Mouse (Mus musculus) urinary bladder, postnatal 36 days (tissue): Measurements from ENCODE around the gene Evpl.

Experiments used
- DNase-seq, 2 experiments: peaks; one replicate each; pipeline ENCODE4 v3.0.0; 2022; ENCODE audit warnings: low spot score in 2 of 2, mixed read lengths in 1 of 2

Evpl gene

DNA sequence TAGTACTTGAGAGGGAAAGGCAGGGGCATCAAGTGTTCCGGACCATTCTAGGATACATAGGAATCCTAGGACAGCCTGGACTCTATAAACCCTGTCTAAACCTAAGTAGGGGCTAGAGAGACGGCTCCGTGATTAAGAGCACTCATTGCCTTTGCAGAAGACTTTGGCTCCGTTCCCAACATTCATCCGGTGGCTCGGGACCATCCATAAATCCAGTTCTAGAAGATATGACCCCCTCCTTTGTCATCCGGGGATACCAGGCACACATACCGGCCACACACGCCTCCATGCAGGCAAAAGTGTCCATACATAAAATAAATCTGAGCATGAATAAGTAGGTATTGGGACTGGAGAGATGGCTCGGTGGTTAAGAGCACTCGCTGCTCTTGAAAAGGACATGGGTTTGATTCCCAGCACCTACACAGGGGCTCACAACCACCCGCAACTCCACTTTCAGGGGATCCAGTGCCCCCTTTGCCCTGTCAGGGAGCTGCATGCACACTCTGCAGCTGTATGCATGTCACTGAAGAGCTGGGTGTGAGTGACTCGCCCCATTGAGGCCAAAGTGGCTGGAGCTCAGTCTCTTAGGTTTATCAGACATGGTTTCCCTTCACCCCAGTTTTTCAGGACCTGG is 23.9 kb downstream of the Evpl start:
- DNase-seq: no peak

- DNase-seq: no peak
Observed at GRCm38 (mm10) chr11:116212847-116213246, 25.0 kb downstream of the Evpl start.

- DNase-seq: no peak
Observed at GRCm38 (mm10) chr11:116210696-116211095, 27.2 kb downstream of the Evpl start.

GRCm38 (mm10) chr11:116209257-116209656 is 28.6 kb downstream of the Evpl start:
- DNase-seq: no peak

DNA sequence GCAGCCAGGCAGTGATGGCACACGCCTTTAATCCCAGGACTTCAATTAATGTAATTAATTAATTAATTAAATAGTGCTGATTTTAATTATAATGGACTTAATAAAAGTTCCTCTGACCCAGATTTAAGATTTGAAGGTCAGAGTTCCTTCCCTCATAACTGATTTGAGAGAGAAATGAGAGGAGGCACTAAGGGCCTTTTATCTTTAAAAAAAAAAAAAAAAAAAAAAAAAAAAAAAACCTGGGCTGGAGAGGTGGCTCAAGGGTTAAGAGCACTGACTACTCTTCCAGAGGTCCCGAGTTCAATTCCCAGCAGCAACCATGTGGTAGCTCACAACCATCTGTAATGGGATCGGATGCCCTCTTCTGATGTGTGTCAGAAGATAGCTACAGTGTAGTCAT is 29.2 kb downstream of the Evpl start:
- no peak for DNase-seq

DNA sequence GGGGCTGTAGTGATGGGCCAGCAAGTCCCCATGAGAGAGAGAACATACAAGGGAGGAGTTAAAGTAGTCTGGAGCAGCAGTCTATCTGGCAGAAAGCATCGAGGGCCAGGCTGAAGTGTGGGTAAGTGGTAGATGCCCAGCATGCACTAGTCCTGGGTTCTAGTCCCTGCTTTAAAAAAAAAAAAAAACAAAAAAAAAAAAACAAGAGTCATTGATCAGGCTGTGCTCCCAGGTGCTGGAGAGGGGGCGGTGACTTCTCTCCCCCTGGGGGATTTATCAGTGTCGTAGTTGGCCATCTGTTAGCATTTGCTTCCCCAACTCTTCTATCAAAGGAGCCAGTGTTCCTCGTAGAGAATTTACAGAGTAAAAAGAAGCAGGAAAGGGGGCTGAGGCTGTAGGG is 31.2 kb downstream of the Evpl start:
- no peak for DNase-seq

GRCm38 (mm10) chr11:116203150-116203549 is 34.7 kb downstream of the Evpl start:
- no peak for DNase-seq

DNA sequence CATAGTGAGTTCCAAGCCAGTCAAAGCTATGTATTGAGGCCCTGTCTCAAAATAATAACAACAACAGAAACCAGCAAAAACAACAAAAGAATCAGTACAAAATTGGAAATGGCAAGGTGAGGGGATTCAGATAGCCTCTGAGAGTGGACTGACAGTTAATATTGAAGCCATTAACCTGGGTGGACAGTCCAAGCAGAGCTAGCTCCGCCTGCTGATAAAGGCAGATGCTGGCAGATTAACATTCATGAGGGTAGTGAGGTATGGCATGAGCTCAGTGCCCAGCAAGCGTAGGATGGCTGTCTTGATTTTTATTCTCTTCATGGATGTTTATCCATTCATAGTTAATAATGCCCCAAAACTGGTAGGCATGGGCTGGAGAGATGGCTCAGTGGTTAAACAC is 36.7 kb downstream of the Evpl start:
- no peak for DNase-seq

DNA sequence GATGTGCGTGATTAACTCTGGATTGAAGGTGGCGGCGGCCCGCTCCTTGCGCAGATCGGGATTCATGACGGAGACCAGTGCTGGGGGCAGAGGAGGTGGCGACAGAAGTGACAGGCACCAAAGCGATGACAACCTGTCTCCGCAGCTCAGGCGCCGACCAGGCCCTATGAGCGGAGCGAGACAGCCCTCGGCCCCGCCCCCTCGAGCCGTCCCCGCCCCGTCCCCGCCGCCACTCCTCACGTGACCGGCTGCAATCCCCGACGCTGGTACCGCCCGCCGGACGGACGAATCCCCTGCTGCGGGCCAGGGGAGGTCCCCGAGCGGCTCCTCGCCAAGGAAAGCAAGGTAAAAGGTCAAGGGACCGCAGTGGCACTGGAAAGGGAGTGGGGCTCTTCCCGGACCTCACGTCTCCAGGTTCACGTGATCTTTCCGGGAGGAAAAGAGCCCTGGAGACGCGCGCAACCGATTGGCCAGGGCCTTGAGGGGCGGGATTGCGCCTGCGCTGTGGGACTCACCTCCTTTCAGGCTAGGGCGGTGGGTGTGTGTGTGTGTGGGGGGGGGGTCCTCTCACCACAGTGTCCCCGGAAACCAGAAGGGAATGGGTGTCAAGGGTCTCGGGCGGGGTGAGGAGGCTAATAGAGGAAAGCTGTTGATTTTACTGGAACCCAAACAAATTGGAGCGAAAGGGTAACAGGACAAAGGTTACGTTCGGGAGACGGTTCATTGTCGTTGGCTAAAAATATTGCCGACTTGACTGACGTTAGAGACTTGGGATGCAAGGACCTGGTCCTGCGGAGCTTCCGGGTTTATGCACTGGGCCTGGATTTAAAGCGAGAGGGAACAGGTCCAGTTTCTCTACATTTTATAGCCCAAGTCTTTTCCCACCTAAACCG is 39.0 kb downstream of the Evpl start, which contains the start of the genes Ten1 and Acox1:
Gene Ten1, plus strand, starts transcription at position 217 of the 893 bp plus-strand sequence.
Gene Acox1, minus strand, starts transcription at position 407 of the 893 bp plus-strand sequence.
- peak; percentile 93 to 96 for DNase-seq

GRCm38 (mm10) chr11:116198132-116198531 is 39.7 kb downstream of the Evpl start:
- no peak for DNase-seq

GRCm38 (mm10) chr11:116197584-116197906 is 40.3 kb downstream of the Evpl start:
- no peak for DNase-seq

DNA sequence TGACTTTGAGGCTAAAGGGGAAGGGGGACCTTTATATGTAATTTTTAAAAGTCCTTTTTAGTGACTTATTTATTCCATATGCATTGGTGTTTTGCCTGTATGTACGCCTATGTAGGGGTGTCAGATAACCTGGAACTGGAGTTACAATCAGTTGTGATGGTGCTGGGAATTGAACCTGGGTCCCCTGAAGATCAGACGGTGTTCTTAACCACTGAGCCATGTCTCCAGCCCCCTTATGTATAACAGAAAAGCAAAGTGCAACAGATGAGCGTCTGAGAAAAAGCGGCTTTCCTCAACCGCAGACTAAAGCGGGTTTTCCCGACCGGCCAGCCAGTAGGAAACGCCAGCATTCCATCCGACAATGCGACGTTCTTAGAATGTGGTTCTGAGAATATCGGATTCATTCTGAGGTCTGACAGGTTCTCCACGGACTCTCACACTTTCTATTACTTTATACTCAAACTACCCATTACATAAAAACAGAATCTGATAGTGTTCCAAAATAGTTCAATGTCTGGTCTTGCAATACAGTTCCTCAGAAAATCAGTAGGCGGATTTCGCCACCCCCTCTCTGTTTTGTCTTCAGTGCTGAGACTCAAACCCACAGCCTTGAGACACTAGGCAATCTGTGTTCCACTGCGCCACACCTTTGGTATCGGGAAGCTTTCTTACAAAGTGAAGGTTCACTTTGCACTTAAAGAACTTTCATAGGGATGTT is 40.9 kb downstream of the Evpl start:
- DNase-seq: no peak

DNA sequence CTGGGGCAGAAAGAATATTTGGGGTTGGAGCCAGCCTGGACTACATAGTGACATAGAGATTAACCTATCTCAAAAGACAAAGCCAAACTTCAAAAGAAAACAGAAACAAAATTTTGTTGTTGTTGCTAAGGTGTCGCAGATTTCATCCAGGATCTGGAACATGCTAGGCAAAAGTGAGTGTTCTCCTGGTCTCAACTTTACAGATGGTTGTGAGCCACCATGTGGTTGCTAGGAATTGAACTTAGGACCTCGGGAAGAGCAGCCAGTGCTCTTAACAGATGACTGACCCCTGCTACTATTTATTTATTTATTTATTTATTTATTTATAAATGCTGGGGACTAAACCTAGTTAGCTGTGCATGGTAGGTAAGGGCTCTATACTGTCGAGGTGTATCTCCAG is 41.5 kb downstream of the Evpl start:
- no peak for DNase-seq

- no peak for DNase-seq
Observed at GRCm38 (mm10) chr11:116195252-116195651, 42.6 kb downstream of the Evpl start.

- DNase-seq: no peak
Observed at GRCm38 (mm10) chr11:116194619-116195018, 43.3 kb downstream of the Evpl start.

- no peak for DNase-seq
Observed at GRCm38 (mm10) chr11:116187226-116187930, 50.5 kb downstream of the Evpl start.

DNA sequence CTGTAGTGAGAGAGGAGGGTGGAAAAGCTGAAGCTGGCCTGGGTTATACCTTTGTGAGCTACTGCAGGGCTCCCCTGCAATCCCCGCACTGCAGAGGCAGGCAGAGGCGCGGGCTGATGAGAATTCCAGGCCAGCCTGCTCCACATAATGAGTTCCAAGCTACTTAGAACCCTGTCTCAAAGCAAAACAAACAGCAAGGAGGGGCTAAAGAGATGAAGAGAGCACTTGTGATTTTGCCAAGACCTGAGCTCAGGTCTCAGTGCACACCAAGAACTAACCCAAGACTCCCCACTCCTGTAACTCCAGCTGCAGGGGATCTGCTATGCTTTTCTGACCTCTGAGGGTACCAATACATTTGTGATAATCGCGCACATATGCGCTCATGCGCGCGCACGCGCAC is 51.5 kb downstream of the Evpl start:
- DNase-seq: no peak

GRCm38 (mm10) chr11:116185836-116186235 is 52.0 kb downstream of the Evpl start:
- no peak for DNase-seq

GRCm38 (mm10) chr11:116178411-116179121 is 59.3 kb downstream of the Evpl start:
- DNase-seq: no peak

DNA sequence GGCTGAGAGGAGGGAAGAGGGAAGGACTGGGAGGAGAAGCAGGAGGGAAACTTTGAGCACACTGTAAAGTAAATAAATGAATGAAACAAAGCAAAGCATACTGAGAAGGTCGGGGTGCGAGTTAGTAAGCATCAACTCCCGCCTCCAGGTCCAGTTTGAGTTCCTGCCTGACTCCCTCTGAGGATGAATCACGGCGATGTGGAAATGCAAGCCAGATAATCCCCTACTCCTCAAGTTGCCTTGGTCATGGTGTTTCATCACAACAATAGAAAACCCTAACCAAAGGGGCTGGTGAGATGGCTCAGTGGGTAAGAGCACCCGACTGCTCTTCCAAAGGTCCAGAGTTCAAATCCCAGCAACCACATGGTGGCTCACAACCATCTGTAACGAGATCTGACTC is 61.9 kb downstream of the Evpl start:
- no peak for DNase-seq

DNA sequence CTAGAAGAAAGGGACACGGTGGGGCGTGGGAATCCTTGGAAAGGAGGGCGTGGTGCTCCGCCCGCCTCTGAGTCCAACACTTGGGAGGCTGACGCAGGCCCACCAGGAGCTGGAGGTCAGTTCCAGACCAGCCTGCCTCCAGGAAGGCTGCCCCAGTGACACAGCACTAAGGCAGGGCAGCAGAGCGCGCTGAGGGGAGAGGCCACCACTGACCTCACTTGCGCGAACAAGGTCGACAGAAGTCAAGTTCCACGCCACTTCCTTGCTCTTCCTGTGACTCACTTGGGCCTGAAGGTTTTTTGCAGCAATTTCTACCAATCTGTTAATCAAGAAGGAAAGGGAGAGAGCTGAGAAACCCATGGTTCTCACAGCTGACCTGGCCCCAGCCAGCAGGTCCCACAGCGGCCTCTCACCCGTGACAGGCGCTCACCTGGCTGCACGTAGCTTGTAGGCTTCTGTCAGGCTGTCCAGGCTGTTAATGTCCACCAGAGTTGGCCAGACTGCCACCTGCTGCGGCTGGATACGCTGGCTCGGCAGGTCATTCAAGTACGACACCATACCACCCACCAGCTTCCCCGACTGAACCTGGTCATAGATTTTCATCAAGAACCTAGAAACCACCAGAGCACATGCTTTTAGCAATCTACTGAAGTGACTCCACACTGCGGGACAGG is 63.0 kb downstream of the Evpl start:
- DNase-seq: no peak
